Mouse (Mus musculus) mesoderm, embryonic 11.5 days (tissue): ENCODE data around the gene Hdc.
A peak's percentile ranks its signal among the peaks of the same experiment; 100 is the strongest.

Source experiments
- DNase-seq: peaks from one replicate; pipeline ENCODE4 v3.0.0-alpha.2; 2012; ENCODE audit warnings: low read depth, low spot score

Gene Hdc

DNA sequence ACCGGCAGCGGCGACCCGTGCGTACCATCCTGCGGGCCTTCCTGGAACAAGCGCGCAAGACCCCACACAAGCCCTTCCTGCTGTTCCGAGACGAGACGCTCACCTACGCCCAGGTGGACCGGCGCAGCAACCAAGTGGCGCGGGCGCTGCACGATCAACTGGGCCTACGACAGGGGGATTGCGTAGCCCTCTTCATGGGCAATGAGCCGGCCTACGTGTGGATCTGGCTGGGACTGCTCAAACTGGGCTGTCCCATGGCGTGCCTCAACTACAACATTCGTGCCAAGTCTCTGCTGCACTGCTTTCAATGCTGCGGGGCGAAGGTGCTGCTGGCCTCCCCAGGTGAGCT is 65.8 kb downstream of the Hdc start:
- DNase-seq, result no peak

DNA sequence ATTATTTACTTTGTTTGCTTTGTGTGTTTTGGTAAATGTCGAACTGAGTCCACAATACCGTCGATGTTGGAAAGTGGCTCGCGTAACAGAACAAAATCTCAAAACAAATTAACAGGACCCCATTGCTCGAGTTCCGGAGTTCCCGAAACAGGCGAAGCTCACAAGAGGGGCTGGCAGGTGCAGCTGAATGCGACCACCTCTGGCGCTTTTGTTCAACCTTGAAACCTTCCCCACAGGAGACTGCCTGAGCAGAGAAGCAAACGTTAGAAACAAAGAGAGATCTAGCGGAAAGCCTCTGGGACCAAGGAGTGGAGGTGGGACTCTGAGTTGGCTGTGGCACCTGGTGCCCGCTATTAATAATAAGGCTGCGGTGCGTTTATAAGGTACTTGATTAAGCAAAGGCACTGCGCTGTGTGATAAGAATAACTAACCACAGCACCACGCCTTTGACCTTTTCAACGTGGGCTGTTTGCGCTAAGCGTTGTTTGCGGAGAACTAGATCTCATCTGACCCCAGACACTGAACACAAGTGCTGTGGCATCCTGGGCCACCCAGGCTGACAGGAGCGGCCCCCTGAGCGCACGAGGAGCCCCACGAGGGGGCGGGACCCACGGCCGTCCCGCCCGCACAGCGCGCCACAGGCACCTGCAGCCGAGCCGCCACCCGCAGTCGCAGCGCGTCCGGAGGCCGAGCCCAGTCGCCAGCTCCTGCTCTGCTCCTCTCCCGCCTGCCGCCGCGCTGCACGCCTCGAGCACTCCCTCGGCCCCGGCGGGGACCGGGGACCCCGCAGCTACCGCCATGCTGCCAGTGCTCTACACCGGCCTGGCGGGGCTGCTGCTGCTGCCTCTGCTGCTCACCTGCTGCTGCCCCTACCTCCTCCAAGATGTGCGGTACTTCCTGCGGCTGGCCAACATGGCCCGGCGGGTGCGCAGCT is 66.5 kb downstream of the Hdc start, which contains the start of gene Slc27a2:
Gene Slc27a2 (plus strand): TSS at position 51 of the 934 bp plus-strand sequence.
- peak; percentile 41 for DNase-seq

DNA sequence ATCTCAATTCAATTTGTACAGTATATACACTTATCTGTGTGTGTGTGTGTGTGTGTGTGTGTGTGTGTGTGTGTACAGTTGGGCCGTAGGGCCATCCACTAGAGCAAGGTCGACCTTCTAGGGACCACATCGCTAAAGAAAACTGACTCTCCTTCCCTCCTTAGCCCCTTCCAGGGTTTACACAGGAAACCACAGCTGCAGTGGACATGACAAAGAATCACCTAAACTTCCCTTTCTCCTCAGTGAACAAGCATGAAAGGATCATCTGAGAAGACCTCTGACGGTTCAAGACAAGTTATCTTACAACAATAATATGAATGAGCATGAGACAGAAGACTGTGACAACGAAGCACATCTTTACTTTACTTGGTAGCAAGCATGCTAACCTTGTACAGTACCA is 67.2 kb downstream of the Hdc start:
- no peak for DNase-seq

DNA sequence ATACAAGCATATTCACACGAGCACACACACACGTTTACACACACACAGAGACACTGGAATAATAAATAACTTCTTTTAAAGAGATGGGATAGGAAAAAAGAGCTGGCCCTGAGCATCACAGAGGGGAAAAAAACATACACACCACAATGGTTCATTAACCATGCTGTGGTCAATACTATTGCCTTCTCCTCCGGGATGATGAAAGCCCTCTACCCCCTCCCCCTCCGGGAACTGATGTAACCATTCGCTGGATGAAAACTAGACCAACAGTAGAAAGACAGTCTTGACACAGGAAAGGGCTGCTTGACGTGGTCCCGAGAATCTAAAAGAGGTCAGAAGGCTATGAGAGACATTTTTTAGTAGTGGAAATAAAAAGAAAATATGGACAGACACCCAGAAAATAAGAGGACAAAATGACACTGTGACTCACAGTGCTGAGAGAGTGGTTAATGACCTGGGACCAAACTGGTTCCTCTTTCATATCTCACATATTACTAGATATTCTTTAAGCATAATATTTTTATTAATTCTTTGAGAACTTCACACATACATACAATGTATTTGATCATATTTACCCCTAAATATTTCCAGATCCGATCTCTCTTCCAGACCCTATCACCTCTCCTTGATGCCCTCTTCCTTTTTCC is 67.7 kb downstream of the Hdc start:
- no peak for DNase-seq

DNA sequence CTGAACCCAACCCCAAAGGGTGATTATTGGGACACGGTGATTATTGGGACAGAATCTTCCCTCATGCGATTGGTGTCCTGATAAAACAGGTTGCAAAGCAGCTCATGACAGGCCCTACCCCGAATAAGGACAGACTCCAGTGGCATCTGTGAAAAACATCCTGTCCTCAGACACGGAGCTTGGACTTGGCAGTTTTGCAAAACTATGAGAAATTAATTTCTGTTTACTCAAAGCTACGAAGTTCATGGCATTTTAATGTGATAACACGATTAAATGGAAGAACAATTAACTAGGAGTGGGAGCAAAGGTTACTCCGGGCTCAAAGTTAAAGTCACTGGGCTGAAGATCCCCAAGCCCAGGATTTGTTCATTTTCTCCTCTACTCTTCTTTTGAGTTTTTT is 69.4 kb downstream of the Hdc start:
- no peak for DNase-seq

DNA sequence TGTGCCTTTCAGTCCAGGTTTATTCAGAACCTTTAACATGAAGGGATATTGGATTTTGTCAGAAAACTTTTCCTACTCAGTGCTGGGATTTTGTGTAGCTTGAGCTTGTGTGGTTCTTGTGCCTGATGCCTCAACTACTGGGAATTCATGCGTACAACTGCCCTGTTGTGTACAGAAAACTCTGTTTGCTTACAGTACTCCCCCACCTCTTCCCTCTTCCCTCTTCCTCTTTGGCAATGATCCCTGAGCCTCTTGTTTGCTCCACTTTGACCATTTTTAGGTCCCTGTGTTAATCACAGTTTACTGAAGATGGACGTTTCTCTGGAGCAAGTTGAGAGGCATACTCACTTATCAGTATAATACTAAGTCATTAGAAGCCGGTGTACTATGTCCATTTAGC is 72.7 kb downstream of the Hdc start:
- DNase-seq, result no peak

DNA sequence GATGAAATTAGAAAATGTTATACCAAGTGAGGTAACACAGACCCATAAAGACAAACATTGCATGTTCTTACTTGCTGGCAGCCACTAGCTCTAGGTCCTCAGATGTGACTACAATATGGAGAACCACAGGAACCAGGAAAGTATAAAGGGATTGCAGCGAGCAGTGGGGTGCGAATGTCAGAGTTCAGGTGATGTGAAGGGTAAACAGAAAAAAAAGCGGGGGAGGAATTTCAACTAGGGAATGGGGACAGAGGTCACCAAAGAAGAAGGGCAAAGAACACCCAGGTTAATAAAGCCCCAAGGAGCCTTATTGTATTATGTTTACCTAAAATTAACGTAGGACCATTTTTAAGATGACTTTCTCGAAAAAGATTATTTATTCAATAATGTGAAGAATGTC is 73.8 kb downstream of the Hdc start:
- DNase-seq, result no peak
